Mouse (Mus musculus): ENCODE data around the gene 3110082I17Rik. TPM values are rescaled to one million over a fixed set of nuclear protein-coding genes. Genes with fewer than 3 reads are reported as not detected.

3110082I17Rik gene
- polyA plus RNA-seq, 1 experiment from 2014 or later = 21.9 TPM

DNA sequence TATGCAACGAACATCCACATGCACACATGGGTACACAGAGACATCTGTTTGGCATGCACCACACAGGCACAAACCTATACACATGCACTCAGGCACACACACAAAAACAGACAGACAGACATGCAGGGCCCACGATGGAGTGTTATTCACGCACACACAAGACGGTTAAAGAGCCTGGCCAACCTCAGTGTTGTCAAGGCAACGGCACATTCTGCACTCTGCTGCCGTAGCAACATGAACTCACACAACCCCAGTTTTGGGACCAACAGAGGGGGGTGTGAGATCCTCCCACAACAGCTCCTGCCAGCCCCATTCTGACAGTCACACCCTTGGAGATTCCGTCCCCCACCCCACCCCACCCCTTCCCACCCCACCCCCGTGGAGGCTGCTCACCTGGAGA lies 25.4 kb downstream of the 3110082I17Rik start:
- no peak for ATAC-seq (replicated peaks; ENCODE audit: insufficient number of reproducible peaks, low FRiP score, low TSS enrichment)
- WGBS (ENCODE audit: insufficient replicate concordance) = 74% methylated on average over 8 of the region's 8 CpGs
- Histone ChIP-seq H3K9me3 (replicated peaks; ENCODE audit: control insufficient read depth, low read length) (no peaks in the 10 kb centered on the region), H3K4me1 (ENCODE audit: control insufficient read depth, insufficient read depth, low read length) (no peaks in the 10 kb centered on the region), H3K4me2 (no peak overlapping the region), H3K36me3 (ENCODE audit: control insufficient read depth, insufficient read depth, low read length) (no peaks in the 10 kb centered on the region), H3K9ac (ENCODE audit: low read depth, low read length) (no peak overlapping the region), H3K4me3 (ENCODE audit: low read depth, low read length) (no peak overlapping the region), H3K27me3 (ENCODE audit: control insufficient read depth, insufficient read depth, low read length) (no peaks in the 10 kb centered on the region), H3K27ac (ENCODE audit: low read depth, low read length) (no peak overlapping the region)

GRCm38 (mm10) chr5:139433842-139434568 lies 26.3 kb downstream of the 3110082I17Rik start:
- WGBS (ENCODE audit: insufficient replicate concordance) = 73% methylated on average over 9 of the region's 9 CpGs

DNA sequence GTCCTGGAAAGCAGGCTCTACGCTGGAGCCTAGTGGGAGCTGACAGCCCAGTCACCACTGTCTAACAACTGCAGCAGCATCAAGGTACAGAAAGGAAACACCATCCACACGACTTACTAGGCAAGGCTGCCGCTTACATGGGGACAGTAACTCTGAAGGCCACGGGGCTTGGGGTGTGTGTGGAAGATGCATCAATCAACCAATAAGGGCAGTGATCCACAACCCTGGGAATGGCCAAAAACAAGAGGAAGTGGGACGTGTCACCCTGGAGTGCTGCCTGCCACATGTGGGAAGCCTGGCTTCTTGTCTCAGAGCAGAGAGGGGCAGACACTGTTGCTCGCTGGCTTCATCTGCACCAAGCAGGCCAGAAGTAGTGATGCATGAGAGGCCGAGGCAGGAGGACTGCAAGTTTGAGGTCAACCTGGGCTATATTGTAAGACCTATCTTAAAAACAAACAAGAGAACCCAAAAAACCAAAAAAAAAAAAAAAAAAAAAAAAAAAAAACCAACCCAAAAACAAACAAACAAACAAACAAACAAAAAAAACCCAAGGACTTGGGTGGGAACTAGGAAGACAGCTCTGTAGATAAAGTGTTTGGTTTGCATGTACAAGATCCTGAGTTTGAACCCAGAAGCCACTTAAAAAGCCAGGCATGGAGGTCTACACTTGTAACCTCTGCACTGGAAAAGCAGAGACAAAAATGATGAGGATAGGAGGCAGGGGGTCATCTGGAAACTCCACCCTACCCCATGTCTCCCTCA lies 27.4 kb downstream of the 3110082I17Rik start:
- no peak for ATAC-seq (replicated peaks; ENCODE audit: insufficient number of reproducible peaks, low FRiP score, low TSS enrichment)
- Histone ChIP-seq H3K4me2 (no peak overlapping the region), H3K9ac (ENCODE audit: low read depth, low read length) (no peak overlapping the region), H3K27ac (ENCODE audit: low read depth, low read length) (no peak overlapping the region), H3K4me3 (ENCODE audit: low read depth, low read length) (no peak overlapping the region), H3K4me1 (ENCODE audit: control insufficient read depth, insufficient read depth, low read length) (peaks cover 4% of the 10 kb centered on the region; the same call in 1 of the 2 replicates), H3K27me3 (ENCODE audit: control insufficient read depth, insufficient read depth, low read length) (peaks cover 6% of the 10 kb centered on the region; the same call in 1 of the 2 replicates), H3K9me3 (replicated peaks; ENCODE audit: control insufficient read depth, low read length) (no peaks in the 10 kb centered on the region), H3K36me3 (ENCODE audit: control insufficient read depth, insufficient read depth, low read length) (no peaks in the 10 kb centered on the region)
- WGBS (ENCODE audit: insufficient replicate concordance) = 75% methylated on average over 7 of the region's 7 CpGs

More at GRCm38 (mm10) chr5:139433842-139434568, 26.3 kb downstream of the 3110082I17Rik start:
- Histone ChIP-seq H3K4me1 (ENCODE audit: control insufficient read depth, insufficient read depth, low read length) (peaks cover 4% of the 10 kb centered on the region; the same call in 1 of the 2 replicates), H3K4me3 (ENCODE audit: low read depth, low read length) (no peak overlapping the region), H3K4me2 (no peak overlapping the region), H3K27ac (ENCODE audit: low read depth, low read length) (no peak overlapping the region), H3K9ac (ENCODE audit: low read depth, low read length) (no peak overlapping the region), H3K9me3 (replicated peaks; ENCODE audit: control insufficient read depth, low read length) (no peaks in the 10 kb centered on the region), H3K27me3 (ENCODE audit: control insufficient read depth, insufficient read depth, low read length) (peaks cover 6% of the 10 kb centered on the region; the same call in 1 of the 2 replicates), H3K36me3 (ENCODE audit: control insufficient read depth, insufficient read depth, low read length) (no peaks in the 10 kb centered on the region)
- no peak for ATAC-seq (replicated peaks; ENCODE audit: insufficient number of reproducible peaks, low FRiP score, low TSS enrichment)

GRCm38 (mm10) chr5:139432333-139432732 lies 28.0 kb downstream of the 3110082I17Rik start:
- Histone ChIP-seq H3K27ac (ENCODE audit: low read depth, low read length) (no peak overlapping the region), H3K4me1 (ENCODE audit: control insufficient read depth, insufficient read depth, low read length) (peaks cover 4% of the 10 kb centered on the region; the same call in 1 of the 2 replicates), H3K9ac (ENCODE audit: low read depth, low read length) (no peak overlapping the region), H3K4me3 (ENCODE audit: low read depth, low read length) (no peak overlapping the region), H3K36me3 (ENCODE audit: control insufficient read depth, insufficient read depth, low read length) (no peaks in the 10 kb centered on the region), H3K4me2 (no peak overlapping the region), H3K9me3 (replicated peaks; ENCODE audit: control insufficient read depth, low read length) (no peaks in the 10 kb centered on the region), H3K27me3 (ENCODE audit: control insufficient read depth, insufficient read depth, low read length) (peaks cover 6% of the 10 kb centered on the region; the same call in 1 of the 2 replicates)
- no peak for ATAC-seq (replicated peaks; ENCODE audit: insufficient number of reproducible peaks, low FRiP score, low TSS enrichment)
- 72% methylated on average over 6 of the region's 6 CpGs for WGBS (ENCODE audit: insufficient replicate concordance)

DNA sequence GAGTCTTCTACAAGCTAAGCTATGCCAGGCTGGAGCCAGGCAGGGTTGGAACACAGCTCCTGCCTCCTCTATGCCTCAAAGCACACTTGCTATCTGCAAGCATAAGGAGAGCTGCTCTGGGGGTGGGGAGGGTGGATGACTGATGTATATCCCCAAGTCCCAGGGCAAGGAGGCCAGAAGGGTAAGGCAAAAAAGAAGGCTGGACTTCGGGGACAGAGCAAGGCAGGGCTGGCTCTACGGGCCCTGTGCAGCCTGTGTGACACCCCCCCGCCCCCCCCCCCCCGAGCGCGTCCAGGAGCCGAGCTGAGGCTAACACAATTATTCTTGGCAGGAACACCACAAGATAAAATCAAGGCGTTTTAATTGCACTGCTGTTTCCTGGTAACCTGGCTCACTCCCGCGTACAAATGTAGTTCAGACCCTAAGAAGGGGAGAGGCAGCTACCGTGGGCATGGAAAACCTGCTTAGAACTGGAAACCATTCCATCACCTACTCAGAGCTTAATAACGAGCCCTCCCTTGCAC lies 30.4 kb downstream of the 3110082I17Rik start:
- H3K4me1 ChIP-seq (ENCODE audit: control insufficient read depth, insufficient read depth, low read length) = peaks cover 4% of the 10 kb centered on the region; the same call in 1 of the 2 replicates
- no peak overlapping the region for H3K4me2 ChIP-seq
- no peak overlapping the region for H3K9ac ChIP-seq (ENCODE audit: low read depth, low read length)
- H3K9me3 ChIP-seq (replicated peaks; ENCODE audit: control insufficient read depth, low read length) = no peaks in the 10 kb centered on the region
- peaks cover 19% of the 10 kb centered on the region for H3K27me3 ChIP-seq (ENCODE audit: control insufficient read depth, insufficient read depth, low read length)
- 46% methylated on average over 10 of the region's 12 CpGs for WGBS (ENCODE audit: insufficient replicate concordance)
- H3K27ac ChIP-seq (ENCODE audit: low read depth, low read length) = no peak overlapping the region
- H3K36me3 ChIP-seq (ENCODE audit: control insufficient read depth, insufficient read depth, low read length) = no peaks in the 10 kb centered on the region
- H3K4me3 ChIP-seq (ENCODE audit: low read depth, low read length) = no peak overlapping the region
- no peak for ATAC-seq (replicated peaks; ENCODE audit: insufficient number of reproducible peaks, low FRiP score, low TSS enrichment)

DNA sequence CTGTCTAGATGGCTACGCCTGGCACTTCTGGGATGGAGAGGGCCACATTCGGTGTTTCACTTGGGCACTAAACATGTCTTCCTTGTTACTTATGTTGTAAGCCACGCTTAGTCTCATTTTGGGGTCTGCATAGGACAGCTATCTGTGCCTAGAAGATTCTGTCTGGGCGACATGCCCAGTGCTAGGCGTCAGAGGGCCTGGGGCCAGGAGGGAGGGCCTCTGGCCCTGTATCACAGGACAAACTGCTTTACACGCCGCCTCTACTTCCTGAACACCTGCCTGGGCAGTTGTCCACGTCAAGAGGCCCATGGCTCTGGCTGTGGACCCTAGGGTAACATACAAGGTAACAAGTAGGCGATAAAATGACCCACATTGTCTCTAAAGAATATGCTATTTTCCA lies 32.3 kb downstream of the 3110082I17Rik start:
- peaks cover 28% of the 10 kb centered on the region for H3K27me3 ChIP-seq (ENCODE audit: control insufficient read depth, insufficient read depth, low read length)
- ATAC-seq (replicated peaks; ENCODE audit: insufficient number of reproducible peaks, low FRiP score, low TSS enrichment) = no peak
- WGBS (ENCODE audit: insufficient replicate concordance) = 75% methylated on average over 9 of the region's 9 CpGs

DNA sequence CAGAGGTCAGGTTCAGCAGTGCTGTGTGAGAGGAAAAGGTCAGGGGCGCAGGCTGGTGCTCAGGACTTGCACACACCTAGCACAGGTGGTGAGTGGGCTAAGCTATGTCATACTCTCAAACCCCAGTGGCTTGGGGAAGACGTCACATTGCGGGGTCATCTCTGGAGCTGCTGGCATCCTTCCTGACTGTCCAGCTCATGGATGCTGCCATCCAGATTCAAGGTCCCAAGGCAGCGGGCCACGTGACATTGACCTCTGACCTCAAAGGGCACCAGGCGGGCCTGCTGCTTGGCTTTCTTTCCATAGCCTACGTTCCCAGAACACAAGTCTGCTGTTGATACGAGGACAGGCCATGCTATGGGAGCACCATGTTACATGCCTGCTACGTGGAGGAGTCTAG lies 33.3 kb downstream of the 3110082I17Rik start:
- Histone ChIP-seq H3K4me2 (no peak overlapping the region), H3K4me3 (ENCODE audit: low read depth, low read length) (no peak overlapping the region), H3K4me1 (ENCODE audit: control insufficient read depth, insufficient read depth, low read length) (peaks cover 4% of the 10 kb centered on the region; the same call in 1 of the 2 replicates), H3K9me3 (replicated peaks; ENCODE audit: control insufficient read depth, low read length) (no peaks in the 10 kb centered on the region), H3K27me3 (ENCODE audit: control insufficient read depth, insufficient read depth, low read length) (peaks cover 31% of the 10 kb centered on the region), H3K9ac (ENCODE audit: low read depth, low read length) (no peak overlapping the region), H3K36me3 (ENCODE audit: control insufficient read depth, insufficient read depth, low read length) (no peaks in the 10 kb centered on the region), H3K27ac (ENCODE audit: low read depth, low read length) (no peak overlapping the region)
- 89% methylated on average over 9 of the region's 9 CpGs for WGBS (ENCODE audit: insufficient replicate concordance)
- no peak for ATAC-seq (replicated peaks; ENCODE audit: insufficient number of reproducible peaks, low FRiP score, low TSS enrichment)

More for the DNA sequence above, 32.3 kb downstream of the 3110082I17Rik start:
- H3K9ac ChIP-seq (ENCODE audit: low read depth, low read length) = no peak overlapping the region
- H3K27ac ChIP-seq (ENCODE audit: low read depth, low read length) = no peak overlapping the region
- H3K4me1 ChIP-seq (ENCODE audit: control insufficient read depth, insufficient read depth, low read length) = peaks cover 4% of the 10 kb centered on the region; the same call in 1 of the 2 replicates
- H3K36me3 ChIP-seq (ENCODE audit: control insufficient read depth, insufficient read depth, low read length) = no peaks in the 10 kb centered on the region
- H3K4me2 ChIP-seq = no peak overlapping the region
- no peak overlapping the region for H3K4me3 ChIP-seq (ENCODE audit: low read depth, low read length)
- H3K9me3 ChIP-seq (replicated peaks; ENCODE audit: control insufficient read depth, low read length) = no peaks in the 10 kb centered on the region

DNA sequence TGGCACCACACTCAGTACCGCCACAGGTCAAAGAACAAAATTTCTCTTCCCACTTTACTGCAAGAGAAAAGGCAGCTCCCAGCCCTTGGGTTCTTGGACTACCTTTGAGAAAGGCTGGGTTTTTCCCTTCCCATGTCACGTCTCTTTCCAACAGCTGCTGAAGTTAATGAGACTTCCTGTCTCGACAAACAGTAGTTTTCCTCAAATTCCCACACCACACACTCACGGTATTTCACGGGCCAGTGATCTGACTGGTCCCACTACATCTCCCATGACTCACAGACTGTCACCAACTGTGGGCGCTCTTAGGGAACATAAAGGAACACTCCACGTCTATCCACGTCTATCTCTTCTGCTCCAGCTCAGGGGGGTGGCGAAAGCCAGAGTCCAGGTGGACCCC lies 35.1 kb downstream of the 3110082I17Rik start:
- peaks cover 45% of the 10 kb centered on the region for H3K27me3 ChIP-seq (ENCODE audit: control insufficient read depth, insufficient read depth, low read length)

More for the DNA sequence above, 35.1 kb downstream of the 3110082I17Rik start:
- H3K36me3 ChIP-seq (ENCODE audit: control insufficient read depth, insufficient read depth, low read length) = no peaks in the 10 kb centered on the region
- H3K4me2 ChIP-seq = no peak overlapping the region
- no peak for ATAC-seq (replicated peaks; ENCODE audit: insufficient number of reproducible peaks, low FRiP score, low TSS enrichment)
- WGBS (ENCODE audit: insufficient replicate concordance) = 72% methylated on average over 9 of the region's 9 CpGs
- H3K27ac ChIP-seq (ENCODE audit: low read depth, low read length) = no peak overlapping the region
- H3K9me3 ChIP-seq (replicated peaks; ENCODE audit: control insufficient read depth, low read length) = no peaks in the 10 kb centered on the region
- H3K4me1 ChIP-seq (ENCODE audit: control insufficient read depth, insufficient read depth, low read length) = peaks cover 4% of the 10 kb centered on the region; the same call in 1 of the 2 replicates
- H3K9ac ChIP-seq (ENCODE audit: low read depth, low read length) = no peak overlapping the region
- H3K4me3 ChIP-seq (ENCODE audit: low read depth, low read length) = no peak overlapping the region
